Mouse (Mus musculus): ENCODE measurements around the gene Frmd8. TPM values are rescaled to one million over a fixed set of nuclear protein-coding genes. Genes with fewer than 3 reads are reported as not detected.
A peak's percentile ranks its signal among the peaks of the same experiment; 100 is the strongest.

The Frmd8 gene
- polyA plus RNA-seq, 1 experiment from 2014 or later = 14.0 TPM

- no peak for DNase-seq (ENCODE audit: low spot score, missing footprints)
- no peak overlapping the region for H3K27ac ChIP-seq (ENCODE audit: low read depth, low read length)
- no peak overlapping the region for H3K4me3 ChIP-seq (ENCODE audit: low read depth, low read length)
- H3K36me3 ChIP-seq (ENCODE audit: control insufficient read depth, insufficient read depth, low read length) = no peaks in the 10 kb centered on the region
- no peak overlapping the region for H3K9ac ChIP-seq (ENCODE audit: low read length)
- peaks cover 15% of the 10 kb centered on the region for H3K4me1 ChIP-seq (ENCODE audit: control insufficient read depth, insufficient read depth, low read length)
- no peaks in the 10 kb centered on the region for H3K9me3 ChIP-seq (ENCODE audit: control insufficient read depth, low read length)
- no peak overlapping the region for H3K4me2 ChIP-seq
- 86% methylated on average over 4 of the region's 4 CpGs for WGBS
- ATAC-seq (ENCODE audit: low FRiP score) = no peak
- no peaks in the 10 kb centered on the region for H3K27me3 ChIP-seq (ENCODE audit: control insufficient read depth, insufficient read depth, low read length)
Measured at GRCm38 (mm10) chr19:5826731-5827002, 48.4 kb downstream of the Frmd8 start.

DNA sequence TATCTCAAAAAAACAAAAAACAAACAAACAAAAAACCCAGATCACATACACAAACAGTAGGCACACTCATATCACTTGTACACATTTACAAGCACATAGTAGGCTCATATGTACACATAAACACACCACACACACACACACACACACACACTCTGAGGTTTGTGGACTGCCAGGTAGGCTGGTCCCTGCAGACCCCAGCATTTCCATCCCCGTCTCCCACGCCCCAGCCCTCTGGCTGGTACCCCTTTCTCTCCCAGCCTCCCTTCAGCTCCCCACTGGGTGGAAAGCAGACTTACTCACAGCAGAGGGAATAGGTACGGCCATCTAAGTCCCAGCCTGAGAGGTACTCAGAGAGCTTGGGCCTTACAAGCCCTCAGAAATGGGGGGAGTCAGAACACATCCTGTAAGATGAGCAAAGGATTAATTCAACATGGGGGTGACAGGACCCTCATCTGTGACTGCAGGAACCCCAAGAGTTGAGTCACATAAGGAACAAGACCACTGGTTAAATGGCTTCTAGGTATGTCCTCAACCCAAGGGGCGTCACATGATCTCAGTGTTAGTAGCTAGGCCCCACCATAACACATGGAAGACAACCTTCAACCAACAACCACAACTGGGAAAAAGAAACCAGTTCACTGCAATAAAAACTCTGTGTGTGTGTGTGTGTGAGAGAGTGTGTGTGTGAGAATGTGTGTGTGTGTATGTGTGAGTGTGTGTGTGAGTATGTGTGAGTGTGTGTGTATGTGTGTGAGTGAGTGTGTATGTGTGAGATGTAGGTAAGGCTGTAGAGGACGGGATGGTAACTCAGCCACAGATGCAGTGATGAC is 49.0 kb downstream of the Frmd8 start:
- WGBS = 86% methylated on average over 5 of the region's 5 CpGs
- H3K9ac ChIP-seq (ENCODE audit: low read length) = no peak overlapping the region
- no peaks in the 10 kb centered on the region for H3K36me3 ChIP-seq (ENCODE audit: control insufficient read depth, insufficient read depth, low read length)
- no peak overlapping the region for H3K4me3 ChIP-seq (ENCODE audit: low read depth, low read length)
- ATAC-seq (ENCODE audit: low FRiP score) (no peak), DNase-seq (ENCODE audit: low spot score, missing footprints) (no peak)
- H3K4me2 ChIP-seq = no peak overlapping the region
- H3K27me3 ChIP-seq (ENCODE audit: control insufficient read depth, insufficient read depth, low read length) = no peaks in the 10 kb centered on the region
- no peak overlapping the region for H3K27ac ChIP-seq (ENCODE audit: low read depth, low read length)
- H3K9me3 ChIP-seq (ENCODE audit: control insufficient read depth, low read length) = no peaks in the 10 kb centered on the region
- peaks cover 15% of the 10 kb centered on the region for H3K4me1 ChIP-seq (ENCODE audit: control insufficient read depth, insufficient read depth, low read length)

DNA sequence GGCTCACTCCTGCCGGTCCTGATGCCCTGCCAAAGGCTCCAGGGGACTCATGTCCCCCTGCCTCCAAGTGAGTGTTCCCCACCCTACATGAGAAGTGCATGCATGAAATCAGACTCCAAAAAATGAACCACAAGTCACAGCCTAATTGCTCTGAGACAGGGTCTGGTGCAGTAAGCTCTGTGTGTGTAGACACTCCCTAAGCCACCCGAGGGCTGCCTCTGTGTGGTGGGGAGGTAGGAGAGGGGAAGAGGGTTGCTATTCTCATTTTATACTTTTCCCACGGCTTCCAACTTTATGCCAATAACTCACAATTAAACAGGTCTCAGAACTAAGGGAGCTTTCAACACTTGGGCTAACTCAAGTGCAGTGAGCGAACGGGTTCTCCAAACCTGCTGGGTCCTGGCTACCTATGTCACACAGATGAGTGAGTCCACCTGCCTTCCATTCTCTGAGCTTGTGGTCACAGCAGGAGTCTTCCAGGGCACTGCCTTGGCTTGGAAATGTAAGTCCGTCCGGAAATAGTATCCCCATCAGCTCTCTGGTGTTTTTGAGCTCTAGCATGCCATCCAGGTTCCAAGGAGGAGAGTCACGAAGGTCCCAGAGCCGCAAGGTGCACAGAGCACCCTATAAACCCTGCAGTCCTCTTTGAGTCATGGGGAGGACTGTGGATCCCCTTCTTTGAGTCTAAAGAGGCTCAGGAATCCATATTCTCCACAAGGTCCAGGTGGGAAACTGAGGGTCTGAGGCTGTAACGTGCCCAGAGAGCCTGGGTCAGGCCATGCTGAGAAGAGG is 50.1 kb downstream of the Frmd8 start:
- Histone ChIP-seq H3K9me3 (ENCODE audit: control insufficient read depth, low read length) (no peaks in the 10 kb centered on the region), H3K27me3 (ENCODE audit: control insufficient read depth, insufficient read depth, low read length) (no peaks in the 10 kb centered on the region), H3K27ac (ENCODE audit: low read depth, low read length) (no peak overlapping the region), H3K9ac (ENCODE audit: low read length) (no peak overlapping the region), H3K36me3 (ENCODE audit: control insufficient read depth, insufficient read depth, low read length) (no peaks in the 10 kb centered on the region), H3K4me1 (ENCODE audit: control insufficient read depth, insufficient read depth, low read length) (peaks cover 15% of the 10 kb centered on the region), H3K4me3 (ENCODE audit: low read depth, low read length) (no peak overlapping the region), H3K4me2 (no peak overlapping the region)
- WGBS = 81% methylated on average over 10 of the region's 10 CpGs
- ATAC-seq (ENCODE audit: low FRiP score) (no peak), DNase-seq (ENCODE audit: low spot score, missing footprints) (no peak)

DNA sequence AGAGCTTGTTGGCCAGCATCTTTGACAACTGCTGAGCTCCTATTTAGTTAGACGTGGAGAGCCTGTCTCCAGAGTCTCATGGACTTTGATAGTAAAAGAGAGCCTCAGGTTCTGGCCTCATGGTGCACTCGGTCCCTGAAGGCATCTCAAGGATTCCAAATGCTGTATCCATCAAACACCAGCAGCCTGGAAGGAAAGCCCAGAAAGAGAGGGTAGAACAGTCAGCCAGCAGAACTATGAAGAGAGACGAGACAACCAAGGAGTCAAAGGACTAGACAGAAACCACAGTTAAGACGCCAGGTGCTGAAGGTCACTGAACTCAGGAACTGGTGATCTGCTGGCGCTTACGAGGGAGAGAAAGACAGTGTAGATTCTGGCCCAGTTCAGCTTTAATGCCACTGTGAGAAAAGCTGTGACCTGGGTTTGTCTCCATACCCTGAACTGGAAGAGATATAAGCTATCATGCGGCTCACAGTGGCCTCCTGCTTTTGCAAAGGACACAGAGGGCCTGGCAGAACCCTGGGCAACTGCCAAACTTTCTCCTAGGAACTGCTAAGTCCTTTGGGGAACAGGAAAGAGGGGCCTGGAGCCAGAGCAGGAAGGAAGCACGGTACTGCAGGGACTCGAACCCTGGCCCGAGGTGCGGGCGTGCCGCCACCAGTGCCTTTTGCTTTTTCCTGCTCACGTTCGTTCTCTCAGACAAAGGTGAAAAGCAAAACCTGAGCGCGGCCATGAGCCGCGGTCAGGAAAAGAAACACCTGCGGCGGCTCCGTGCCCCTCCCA is 50.8 kb downstream of the Frmd8 start:
- no peak overlapping the region for H3K27ac ChIP-seq (ENCODE audit: low read depth, low read length)
- no peaks in the 10 kb centered on the region for H3K36me3 ChIP-seq (ENCODE audit: control insufficient read depth, insufficient read depth, low read length)
- H3K27me3 ChIP-seq (ENCODE audit: control insufficient read depth, insufficient read depth, low read length) = no peaks in the 10 kb centered on the region
- WGBS = 80% methylated on average over 22 of the region's 22 CpGs
- H3K4me2 ChIP-seq = no peak overlapping the region
- no peak for ATAC-seq (ENCODE audit: low FRiP score)
- no peak overlapping the region for H3K4me3 ChIP-seq (ENCODE audit: low read depth, low read length)
- H3K9ac ChIP-seq (ENCODE audit: low read length) = no peak overlapping the region
- DNase-seq (ENCODE audit: low spot score, missing footprints) = peak; percentile 77
- H3K9me3 ChIP-seq (ENCODE audit: control insufficient read depth, low read length) = no peaks in the 10 kb centered on the region
- peaks cover 15% of the 10 kb centered on the region for H3K4me1 ChIP-seq (ENCODE audit: control insufficient read depth, insufficient read depth, low read length)

- H3K9ac ChIP-seq (ENCODE audit: low read length) = no peak overlapping the region
- H3K4me2 ChIP-seq = no peak overlapping the region
- ATAC-seq (ENCODE audit: low FRiP score) (no peak), DNase-seq (ENCODE audit: low spot score, missing footprints) (peak; percentile 88)
- no peak overlapping the region for H3K4me3 ChIP-seq (ENCODE audit: low read depth, low read length)
- 14% methylated on average over 9 of the region's 9 CpGs for WGBS
- H3K27ac ChIP-seq (ENCODE audit: low read depth, low read length) = no peak overlapping the region
- peaks cover 15% of the 10 kb centered on the region for H3K4me1 ChIP-seq (ENCODE audit: control insufficient read depth, insufficient read depth, low read length)
- H3K9me3 ChIP-seq (ENCODE audit: control insufficient read depth, low read length) = no peaks in the 10 kb centered on the region
- no peaks in the 10 kb centered on the region for H3K27me3 ChIP-seq (ENCODE audit: control insufficient read depth, insufficient read depth, low read length)
- no peaks in the 10 kb centered on the region for H3K36me3 ChIP-seq (ENCODE audit: control insufficient read depth, insufficient read depth, low read length)
Measured at GRCm38 (mm10) chr19:5823266-5823839, 51.7 kb downstream of the Frmd8 start.

DNA sequence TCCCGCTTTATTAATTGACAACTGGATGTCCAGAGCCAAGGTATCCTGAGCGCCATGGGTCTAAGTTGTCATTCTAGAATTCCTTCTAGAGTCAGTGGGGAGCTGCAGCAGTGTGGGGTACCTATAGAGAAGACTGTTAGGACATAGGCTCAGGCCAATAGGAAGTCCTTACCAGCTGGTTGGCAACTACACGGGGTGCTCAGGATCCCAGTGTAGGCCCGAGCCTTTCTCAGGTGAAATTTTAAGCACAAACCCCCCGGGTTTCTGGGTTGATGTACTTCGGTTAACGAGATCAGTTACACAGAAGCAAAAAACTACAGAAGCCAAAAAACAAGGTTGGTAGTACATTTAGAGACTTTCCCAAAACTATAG is 52.3 kb downstream of the Frmd8 start:
- ATAC-seq (ENCODE audit: low FRiP score) (no peak), DNase-seq (ENCODE audit: low spot score, missing footprints) (peak; percentile 82)
- Histone ChIP-seq H3K4me2 (no peak overlapping the region), H3K27ac (ENCODE audit: low read depth, low read length) (no peak overlapping the region), H3K27me3 (ENCODE audit: control insufficient read depth, insufficient read depth, low read length) (no peaks in the 10 kb centered on the region), H3K36me3 (ENCODE audit: control insufficient read depth, insufficient read depth, low read length) (no peaks in the 10 kb centered on the region), H3K4me1 (ENCODE audit: control insufficient read depth, insufficient read depth, low read length) (peaks cover 15% of the 10 kb centered on the region), H3K9ac (ENCODE audit: low read length) (no peak overlapping the region), H3K9me3 (ENCODE audit: control insufficient read depth, low read length) (no peaks in the 10 kb centered on the region), H3K4me3 (ENCODE audit: low read depth, low read length) (no peak overlapping the region)
- WGBS = 67% methylated on average over 7 of the region's 7 CpGs

DNA sequence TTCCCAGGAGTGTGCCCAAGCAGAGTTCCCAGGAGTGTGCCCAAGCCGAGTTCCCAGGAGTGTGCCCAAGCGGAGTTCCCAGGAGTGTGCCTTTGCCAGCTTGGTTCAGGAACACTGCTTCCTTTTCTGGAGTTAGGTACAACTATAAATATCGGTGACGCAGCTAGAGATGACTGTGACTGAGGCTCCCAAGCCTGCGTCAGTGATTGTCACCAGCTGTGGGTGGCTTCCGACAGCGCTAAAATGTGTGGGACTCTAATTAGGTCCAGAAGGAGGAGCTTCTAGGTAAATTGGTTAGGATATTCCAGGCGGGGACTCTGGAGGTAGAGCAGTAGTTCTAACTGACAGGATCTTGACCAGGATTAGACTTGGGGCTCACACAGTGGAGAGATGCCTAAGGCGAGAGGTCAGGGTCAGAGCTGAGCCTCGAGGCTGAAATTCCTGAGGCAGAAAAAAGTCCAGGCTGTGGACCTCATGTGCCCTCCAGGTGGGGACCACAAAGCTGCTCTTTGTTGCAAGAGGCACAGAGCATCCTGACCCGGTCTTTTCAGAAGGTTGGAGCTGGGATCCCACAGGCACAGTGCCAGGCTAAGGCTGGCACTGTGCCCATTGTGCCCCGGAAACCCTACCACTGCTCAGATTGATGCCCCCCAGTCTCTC is 52.8 kb downstream of the Frmd8 start:
- peaks cover 15% of the 10 kb centered on the region for H3K4me1 ChIP-seq (ENCODE audit: control insufficient read depth, insufficient read depth, low read length)

GRCm38 (mm10) chr19:5821847-5822173 is 53.3 kb downstream of the Frmd8 start:
- no peak overlapping the region for H3K4me3 ChIP-seq (ENCODE audit: low read depth, low read length)
- no peak overlapping the region for H3K27ac ChIP-seq (ENCODE audit: low read depth, low read length)
- no peak for DNase-seq (ENCODE audit: low spot score, missing footprints)
- ATAC-seq (ENCODE audit: low FRiP score) = no peak
- no peaks in the 10 kb centered on the region for H3K27me3 ChIP-seq (ENCODE audit: control insufficient read depth, insufficient read depth, low read length)
- H3K9me3 ChIP-seq (ENCODE audit: control insufficient read depth, low read length) = no peaks in the 10 kb centered on the region
- H3K4me1 ChIP-seq (ENCODE audit: control insufficient read depth, insufficient read depth, low read length) = peaks cover 15% of the 10 kb centered on the region
- H3K9ac ChIP-seq (ENCODE audit: low read length) = no peak overlapping the region
- WGBS = 82% methylated on average over 5 of the region's 5 CpGs
- H3K4me2 ChIP-seq = no peak overlapping the region
- H3K36me3 ChIP-seq (ENCODE audit: control insufficient read depth, insufficient read depth, low read length) = no peaks in the 10 kb centered on the region

More for the DNA sequence above, 52.8 kb downstream of the Frmd8 start:
- Histone ChIP-seq H3K36me3 (ENCODE audit: control insufficient read depth, insufficient read depth, low read length) (no peaks in the 10 kb centered on the region), H3K9me3 (ENCODE audit: control insufficient read depth, low read length) (no peaks in the 10 kb centered on the region), H3K27ac (ENCODE audit: low read depth, low read length) (no peak overlapping the region), H3K27me3 (ENCODE audit: control insufficient read depth, insufficient read depth, low read length) (no peaks in the 10 kb centered on the region), H3K9ac (ENCODE audit: low read length) (no peak overlapping the region), H3K4me2 (no peak overlapping the region), H3K4me3 (ENCODE audit: low read depth, low read length) (no peak overlapping the region)
- ATAC-seq (ENCODE audit: low FRiP score) (no peak), DNase-seq (ENCODE audit: low spot score, missing footprints) (no peak)
- WGBS = 61% methylated on average over 12 of the region's 12 CpGs
